Mouse (Mus musculus) midbrain, postnatal 0 days (tissue): ENCODE measurements around the gene Dok7. TPM values are rescaled to one million over a fixed set of nuclear protein-coding genes. Genes with fewer than 3 reads are reported as not detected.

Source experiments
- ATAC-seq: fragments of 200-750 bp; cut with Nextera tagmentation; 2 replicates; pipeline ENCODE4 v1.8.0; 2017; ENCODE audit warnings: moderate number of reproducible peaks, mild to moderate bottlenecking, moderate TSS enrichment, moderate library complexity; ENCODE audit not compliant: low FRiP score
- DNase-seq: peaks from one replicate; pipeline ENCODE4 v3.0.0-alpha.2; 2015; ENCODE audit warnings: low spot score
- H3K27ac ChIP-seq: fragments of 300-500 bp; sonication (generic); 2 replicates; pipeline ENCODE4 v1.5.1; 2014; ENCODE audit warnings: low read depth, mild to moderate bottlenecking, low read length, mixed read lengths
- H3K27me3 ChIP-seq: fragments of 300-500 bp; sonication (generic); 2 replicates; pipeline ENCODE4 v1.6.1; 2014; ENCODE audit warnings: low read length, control low read depth, mixed read lengths; ENCODE audit not compliant: insufficient read depth
- H3K36me3 ChIP-seq: fragments of 300-500 bp; sonication (generic); 2 replicates; pipeline ENCODE4 v1.6.1; 2014; ENCODE audit warnings: low read length, control low read depth, mixed read lengths; ENCODE audit not compliant: insufficient read depth
- H3K4me1 ChIP-seq: fragments of 300-500 bp; sonication (generic); 2 replicates; pipeline ENCODE4 v1.6.1; 2014; ENCODE audit warnings: mild to moderate bottlenecking, control low read depth, antibody characterized with exemption, low read length, mixed read lengths; ENCODE audit not compliant: insufficient read depth
- H3K4me2 ChIP-seq: fragments of 300-500 bp; sonication (generic); 2 replicates; pipeline ENCODE4 v1.6.1; 2014; ENCODE audit warnings: low read depth, mild to moderate bottlenecking, low read length, mixed read lengths; ENCODE audit not compliant: poor library complexity, severe bottlenecking
- H3K4me3 ChIP-seq: fragments of 300-500 bp; sonication (generic); 2 replicates; pipeline ENCODE4 v1.5.1; 2014; ENCODE audit warnings: low read depth, mild to moderate bottlenecking, low read length, moderate library complexity
- H3K9ac ChIP-seq: fragments of 300-500 bp; sonication (generic); replicated peaks from 2 replicates; pipeline ENCODE4 v1.6.1; 2014; ENCODE audit warnings: mild to moderate bottlenecking, low read length, moderate library complexity, mixed read lengths; ENCODE audit not compliant: poor library complexity, severe bottlenecking
- H3K9me3 ChIP-seq: fragments of 300-500 bp; sonication (generic); 2 replicates; pipeline ENCODE4 v1.6.1; 2016; ENCODE audit warnings: low read length, control low read depth
- CTCF ChIP-seq: IDR thresholded peaks from 2 replicates; pipeline ENCODE4 v1.5.1; 2016; ENCODE audit warnings: antibody characterized with exemption, mild to moderate bottlenecking
- WGBS: fragments of 180-500 bp; shearing (Covaris S2); extraction: QIAGEN DNeasy Blood & Tissue Kit; methylation state at CpG from one replicate; pipeline ENCODE4 v1.1.7; 2014; 5-methylcytosine and 5-hydroxymethylcytosine counted together
- polyA plus RNA-seq: library from polyadenylated mRNA; unstranded; fragments of >200 nt; fragmentation: Nextera tagmentation; extraction: Ambion mirVana; gene quantifications from 2 replicates; pipeline ENCODE4 v1.2.1, GENCODE M21; 2015
- total RNA-seq: library from RNA; depleted of rRNA; stranded (reverse); fragments of >200 nt; gene quantifications from 2 replicates; pipeline ENCODE4 v1.2.3, GENCODE M21; 2014

The Dok7 gene
- total and polyA plus RNA-seq, 2 experiments from 2014 or later, result 10.8 to 25.1 TPM

GRCm38 (mm10) chr5:35060098-35060497 is 3.5 kb downstream of the Dok7 start:
- TF ChIP-seq CTCF, result no peak
- Histone ChIP-seq H3K36me3 (no peaks in the 10 kb centered on the region), H3K4me2 (no peak overlapping the region), H3K4me1 (peaks cover 7% of the 10 kb centered on the region; the same call in 1 of the 2 replicates), H3K4me3 (no peak overlapping the region), H3K9ac (no peak overlapping the region), H3K9me3 (no peaks in the 10 kb centered on the region), H3K27ac (no peak overlapping the region), H3K27me3 (no peaks in the 10 kb centered on the region)
- WGBS, result 80% methylated on average over 3 of the region's 3 CpGs
- DNase-seq (no peak), ATAC-seq (no peak)

- H3K27me3 ChIP-seq, result no peaks in the 10 kb centered on the region
- H3K27ac ChIP-seq, result no peak overlapping the region
- H3K9me3 ChIP-seq, result no peaks in the 10 kb centered on the region
- H3K36me3 ChIP-seq, result peaks cover 4% of the 10 kb centered on the region; the same call in 1 of the 2 replicates
- WGBS, result 88% methylated on average over 2 of the region's 2 CpGs
- ATAC-seq, result no peak
- no peaks in the 10 kb centered on the region for H3K4me1 ChIP-seq
- H3K9ac ChIP-seq, result no peak overlapping the region
- DNase-seq, result no peak
- H3K4me2 ChIP-seq, result no peak overlapping the region
- TF ChIP-seq CTCF, result no peak
- no peak overlapping the region for H3K4me3 ChIP-seq
Measured at GRCm38 (mm10) chr5:35069841-35070240, 13.3 kb downstream of the Dok7 start.

DNA sequence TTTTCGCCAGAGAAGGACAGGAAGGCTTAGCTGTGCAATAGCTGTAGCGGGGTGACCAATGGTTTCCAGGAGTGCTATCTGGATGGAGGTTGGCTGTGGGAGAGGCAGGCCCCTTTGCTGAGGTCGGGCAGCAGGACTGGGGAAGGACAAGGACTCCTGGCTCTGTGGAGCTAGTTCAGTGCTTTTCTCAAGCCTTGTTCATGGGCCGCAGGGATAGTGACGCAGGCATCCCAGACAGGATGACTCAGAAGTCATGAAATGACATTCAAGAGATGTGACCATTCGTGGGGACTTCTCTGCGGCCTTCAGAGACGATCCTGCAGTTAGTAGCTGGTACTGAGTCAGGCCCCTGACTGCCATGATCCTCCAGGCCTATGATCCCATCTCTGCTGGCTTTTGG is 13.7 kb downstream of the Dok7 start:
- Histone ChIP-seq H3K4me2 (no peak overlapping the region), H3K4me1 (no peaks in the 10 kb centered on the region), H3K27me3 (no peaks in the 10 kb centered on the region), H3K27ac (no peak overlapping the region), H3K9ac (no peak overlapping the region), H3K36me3 (peaks cover 4% of the 10 kb centered on the region; the same call in 1 of the 2 replicates), H3K4me3 (no peak overlapping the region), H3K9me3 (no peaks in the 10 kb centered on the region)
- ATAC-seq (no peak), DNase-seq (no peak)
- TF ChIP-seq CTCF, result no peak
- WGBS, result 88% methylated on average over 8 of the region's 8 CpGs

GRCm38 (mm10) chr5:35070953-35071352 is 14.4 kb downstream of the Dok7 start:
- no peak; the same call in 1 of the 2 replicates for ATAC-seq
- no peak overlapping the region for H3K27ac ChIP-seq
- peaks cover 10% of the 10 kb centered on the region for H3K36me3 ChIP-seq
- TF ChIP-seq CTCF, result no peak
- H3K4me3 ChIP-seq, result no peak overlapping the region
- WGBS, result 48% methylated on average over 7 of the region's 7 CpGs
- no peaks in the 10 kb centered on the region for H3K9me3 ChIP-seq
- H3K4me1 ChIP-seq, result no peaks in the 10 kb centered on the region
- no peaks in the 10 kb centered on the region for H3K27me3 ChIP-seq
- no peak overlapping the region for H3K4me2 ChIP-seq
- H3K9ac ChIP-seq, result no peak overlapping the region
- DNase-seq, result peak; percentile 70

GRCm38 (mm10) chr5:35071855-35072254 is 15.3 kb downstream of the Dok7 start:
- 89% methylated on average over 6 of the region's 6 CpGs for WGBS
- DNase-seq (no peak), ATAC-seq (no peak)
- H3K4me2 ChIP-seq, result no peak overlapping the region
- no peak overlapping the region for H3K9ac ChIP-seq
- H3K36me3 ChIP-seq, result peaks cover 17% of the 10 kb centered on the region
- TF ChIP-seq CTCF, result no peak
- H3K4me1 ChIP-seq, result no peaks in the 10 kb centered on the region
- H3K4me3 ChIP-seq, result no peak overlapping the region
- H3K27ac ChIP-seq, result no peak overlapping the region
- no peaks in the 10 kb centered on the region for H3K9me3 ChIP-seq
- no peaks in the 10 kb centered on the region for H3K27me3 ChIP-seq

GRCm38 (mm10) chr5:35073235-35073634 is 16.7 kb downstream of the Dok7 start:
- no peaks in the 10 kb centered on the region for H3K9me3 ChIP-seq
- TF ChIP-seq CTCF, result no peak
- no peaks in the 10 kb centered on the region for H3K4me1 ChIP-seq
- 86% methylated on average over 11 of the region's 11 CpGs for WGBS
- H3K27ac ChIP-seq, result no peak overlapping the region
- ATAC-seq (no peak), DNase-seq (no peak)
- H3K9ac ChIP-seq, result no peak overlapping the region
- no peaks in the 10 kb centered on the region for H3K27me3 ChIP-seq
- no peak overlapping the region for H3K4me2 ChIP-seq
- no peak overlapping the region for H3K4me3 ChIP-seq
- H3K36me3 ChIP-seq, result peaks cover 20% of the 10 kb centered on the region
